Mouse (Mus musculus) liver, embryonic 14.5 days (tissue): ENCODE measurements at regions not wholly inside any gene's neighbourhood (a gene's known extent, or its start where the extent isn't known, plus 50 kb on each side); places are given as distances from the start of the nearest gene placed in this dataset.

Source experiments
- CTCF ChIP-seq: IDR thresholded peaks from 2 replicates; pipeline ENCODE4 v1.5.1; 2016; ENCODE audit warnings: antibody characterized with exemption, low read depth, control low read depth
- EP300 ChIP-seq: IDR thresholded peaks from 2 replicates; pipeline ENCODE4 v1.6.1; 2016; ENCODE audit warnings: antibody characterized with exemption, low read depth

DNA sequence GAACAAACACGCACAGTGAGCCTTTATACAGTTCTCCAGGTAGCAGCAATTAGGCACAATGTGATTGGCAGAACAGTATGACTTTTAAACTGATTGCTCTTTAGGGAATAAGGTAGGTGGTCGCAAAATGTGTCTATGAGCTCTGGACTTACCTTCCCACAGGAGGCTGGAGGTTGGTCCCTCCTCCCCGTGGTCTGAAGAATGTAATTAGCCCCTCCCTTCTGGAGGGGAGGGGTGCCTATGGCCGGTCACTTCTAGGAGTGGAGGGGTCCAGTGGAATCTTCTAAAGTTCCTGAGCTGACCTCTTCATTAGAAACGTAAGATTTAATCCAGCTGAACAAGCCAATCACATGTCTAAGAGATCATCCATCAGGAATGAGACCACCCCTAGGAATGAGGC is 248.4 kb downstream of the Tmem38b start:
- TF ChIP-seq CTCF: no peak
- TF ChIP-seq EP300: no peak
